In the genomic region with DNA sequence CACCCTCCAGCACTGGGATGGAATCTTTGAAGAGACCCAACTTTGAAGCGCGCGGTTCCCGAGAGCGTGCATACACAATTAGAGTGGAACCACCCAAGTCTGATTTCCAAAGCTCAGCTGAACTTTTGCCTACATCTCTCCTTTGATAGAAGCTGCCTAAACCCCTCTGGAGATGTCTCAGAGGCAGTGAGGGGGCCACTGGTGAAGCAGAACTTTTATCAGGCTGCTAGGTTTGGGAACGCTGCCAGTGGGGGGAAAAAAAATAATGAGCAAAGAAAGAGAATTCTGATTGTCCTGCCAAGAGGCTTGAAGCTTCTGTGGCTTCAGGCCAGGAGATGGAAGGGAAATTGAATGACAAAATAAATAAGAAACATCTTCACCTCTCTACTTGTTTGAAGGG, we compare ENCODE assay signal across 13 mouse cellular contexts.
DNase-seq lines count a peak whose midpoint lies in the region; ATAC-seq lines count a peak whose summit lies in the region.
"Had no signal": no experiment of that assay in that cellular context is flagged by ENCODE, and none has a peak within 500 bp of the region (broad histone marks: within the 10 kb centered on the region; RNA-seq: fewer than 3 reads in every experiment).

No protein-coding gene starts in this region.

- DNase-seq in cerebellum, postnatal 10 days = peak; percentile 58 to 72
- no peak for DNase-seq in cerebellum, adult 9-10 months
- DNase-seq in kidney, postnatal 14 days = peak; percentile 21
- DNase-seq in lung, postnatal 10 days = peak; percentile 68
- no peak for DNase-seq in thymus, adult 18-20 months
- DNase-seq: cerebellum, adult 11-12 months; kidney, adult 8-10 months had no signal

- WGBS in kidney, embryonic 15.5 days = 87% methylated on average over 6 of the region's 6 CpGs
- 62% methylated on average over 6 of the region's 6 CpGs for WGBS in midbrain, embryonic 16.5 days
- 73% methylated on average over 6 of the region's 6 CpGs for WGBS in midbrain, embryonic 13.5 days

- no peak overlapping the region for H3K4me3 ChIP-seq in kidney, embryonic 15.5 days (replicated peaks)
- no peak overlapping the region for H3K4me3 ChIP-seq in midbrain, embryonic 16.5 days (ENCODE audit: low read depth, low read length)
- H3K4me3 ChIP-seq in midbrain, embryonic 13.5 days (replicated peaks) = no peak overlapping the region
- H3K4me3 ChIP-seq: forebrain, embryonic 10.5 days; hindbrain, embryonic 10.5 days had no signal

- no peak for ATAC-seq in kidney, embryonic 15.5 days (replicated peaks; ENCODE audit: low FRiP score)
- ATAC-seq in midbrain, embryonic 16.5 days = peak; percentile 36; the same call in 1 of the 2 replicates
- ATAC-seq in midbrain, embryonic 13.5 days = no peak

- no peaks in the 10 kb centered on the region for H3K9me3 ChIP-seq in kidney, embryonic 15.5 days (replicated peaks)
- H3K9me3 ChIP-seq in midbrain, embryonic 16.5 days (replicated peaks; ENCODE audit: control insufficient read depth, low read length, poor library complexity, severe bottlenecking) = no peaks in the 10 kb centered on the region
- no peaks in the 10 kb centered on the region for H3K9me3 ChIP-seq in midbrain, embryonic 13.5 days
- H3K9me3 ChIP-seq: forebrain, embryonic 10.5 days; hindbrain, embryonic 10.5 days had no signal

- no peaks in the 10 kb centered on the region for H3K4me1 ChIP-seq in kidney, embryonic 15.5 days
- no peaks in the 10 kb centered on the region for H3K4me1 ChIP-seq in midbrain, embryonic 16.5 days (ENCODE audit: control insufficient read depth, insufficient read depth, low read length)
- H3K4me1 ChIP-seq in midbrain, embryonic 13.5 days (replicated peaks) = no peaks in the 10 kb centered on the region
- H3K4me1 ChIP-seq: forebrain, embryonic 10.5 days; hindbrain, embryonic 10.5 days had no signal

- H3K4me2 ChIP-seq in kidney, embryonic 15.5 days = no peak overlapping the region
- no peak overlapping the region for H3K4me2 ChIP-seq in midbrain, embryonic 16.5 days (ENCODE audit: low read length)
- no peak overlapping the region for H3K4me2 ChIP-seq in midbrain, embryonic 13.5 days (replicated peaks)

- no peaks in the 10 kb centered on the region for H3K36me3 ChIP-seq in kidney, embryonic 15.5 days
- no peaks in the 10 kb centered on the region for H3K36me3 ChIP-seq in midbrain, embryonic 16.5 days (ENCODE audit: control insufficient read depth, insufficient read depth, low read length)
- H3K36me3 ChIP-seq in midbrain, embryonic 13.5 days = no peaks in the 10 kb centered on the region
- H3K36me3 ChIP-seq: forebrain, embryonic 10.5 days; G1E; hindbrain, embryonic 10.5 days had no signal

- H3K27me3 ChIP-seq in kidney, embryonic 15.5 days = no peaks in the 10 kb centered on the region
- H3K27me3 ChIP-seq in midbrain, embryonic 16.5 days (ENCODE audit: control insufficient read depth, insufficient read depth, low read depth, low read length) = no peaks in the 10 kb centered on the region
- H3K27me3 ChIP-seq in midbrain, embryonic 13.5 days = no peaks in the 10 kb centered on the region

- no peak overlapping the region for H3K9ac ChIP-seq in kidney, embryonic 15.5 days
- H3K9ac ChIP-seq in midbrain, embryonic 16.5 days (ENCODE audit: low read depth, low read length) = no peak overlapping the region
- H3K9ac ChIP-seq in midbrain, embryonic 13.5 days (replicated peaks) = no peak overlapping the region

- no peak overlapping the region for H3K27ac ChIP-seq in kidney, embryonic 15.5 days
- no peak overlapping the region for H3K27ac ChIP-seq in midbrain, embryonic 16.5 days (ENCODE audit: low read length)
- H3K27ac ChIP-seq in midbrain, embryonic 13.5 days = no peak overlapping the region
- H3K27ac ChIP-seq: forebrain, embryonic 10.5 days; hindbrain, embryonic 10.5 days had no signal

Comparison
In these comparisons a context has a peak if more than half of its experiments do, and no peak if none do; other contexts are left out.
1. DNase-seq: peak in cerebellum, postnatal 10 days (2 of 2), kidney, postnatal 14 days (single experiment) and lung, postnatal 10 days (single experiment); none in cerebellum, adult 9-10 months (single experiment) and thymus, adult 18-20 months (0 of 2).